Mouse (Mus musculus): ENCODE data around the gene Pdik1l. TPM values are rescaled to one million over a fixed set of nuclear protein-coding genes. Genes with fewer than 3 reads are reported as not detected.

The Pdik1l gene
- total RNA-seq, 2 experiments from 2014 or later, result 5.8 to 8.4 TPM

DNA sequence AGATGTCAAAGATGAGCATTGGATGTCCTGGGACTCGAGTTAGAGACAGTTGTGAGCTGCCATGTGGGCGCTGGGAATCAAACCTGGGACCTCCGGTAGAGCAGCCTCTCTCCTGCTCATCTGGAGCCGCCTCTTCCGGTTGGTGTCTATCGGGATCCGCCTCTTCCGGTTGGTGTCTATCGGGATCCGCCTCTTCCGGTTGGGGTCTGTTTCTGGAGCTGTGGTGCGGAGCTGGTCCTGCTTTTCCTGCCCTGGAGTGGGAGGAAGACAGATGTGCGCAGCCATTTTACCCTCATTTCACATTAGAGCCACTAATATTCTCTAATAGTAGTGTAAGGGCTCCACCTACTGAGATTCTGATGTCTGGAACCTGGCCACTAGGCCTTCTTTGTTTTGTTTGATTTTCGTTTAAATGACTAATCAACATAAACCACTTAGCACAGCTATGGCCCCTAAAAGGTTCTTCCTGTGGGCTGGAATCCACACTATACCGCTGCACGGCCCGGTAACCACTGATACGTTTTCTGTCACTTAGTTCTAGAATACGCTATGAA, 19.5 kb downstream of the Pdik1l start:
- no peak for DNase-seq (ENCODE audit: low spot score)
- intact Hi-C loops (cut with DNase I), result loop anchor here (2.0 to 5.0 kb wide), 2 partner anchors 19 to 81 kb away; partner anchors contain the start of gene Cep85

DNA sequence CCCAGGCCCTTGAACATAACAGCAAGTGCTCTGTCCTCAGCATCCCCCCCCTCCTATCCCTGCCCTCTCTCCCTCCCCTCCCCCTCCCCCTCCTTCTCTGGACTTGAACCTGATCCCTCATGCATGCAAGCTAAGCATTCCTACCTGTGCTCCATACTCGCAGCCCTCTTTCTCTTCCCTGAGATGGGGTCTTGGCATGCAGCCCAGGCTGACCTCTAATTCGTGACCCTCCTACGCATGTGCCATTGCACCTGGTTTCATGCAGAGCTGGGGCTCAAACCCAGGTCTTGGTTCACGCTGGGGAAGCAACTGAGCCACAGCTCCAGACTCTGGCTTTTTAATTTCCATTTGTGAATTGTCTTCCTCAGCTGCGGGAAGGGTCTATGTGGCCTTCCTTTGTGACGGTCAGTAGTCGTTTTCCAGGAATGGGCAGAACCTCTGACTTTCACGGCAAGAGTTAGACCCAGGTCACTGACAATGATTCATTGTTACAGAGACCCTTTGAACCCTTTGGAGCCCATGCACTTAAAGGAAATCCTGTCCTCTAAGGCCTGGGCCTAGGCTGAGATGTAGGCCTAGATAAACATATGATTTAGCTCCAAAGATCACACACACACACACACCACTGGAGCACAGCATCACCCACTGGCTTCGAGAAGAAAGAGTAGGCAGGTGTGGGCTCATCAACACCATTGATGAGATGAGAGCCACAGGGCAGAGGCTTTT, 21.7 kb downstream of the Pdik1l start:
- no peak for DNase-seq (ENCODE audit: low spot score)
- intact Hi-C loops (cut with DNase I), result loop anchor here (5.0 kb wide), 1 partner anchor 79 kb away; the partner anchor contains the start of gene Cep85

DNA sequence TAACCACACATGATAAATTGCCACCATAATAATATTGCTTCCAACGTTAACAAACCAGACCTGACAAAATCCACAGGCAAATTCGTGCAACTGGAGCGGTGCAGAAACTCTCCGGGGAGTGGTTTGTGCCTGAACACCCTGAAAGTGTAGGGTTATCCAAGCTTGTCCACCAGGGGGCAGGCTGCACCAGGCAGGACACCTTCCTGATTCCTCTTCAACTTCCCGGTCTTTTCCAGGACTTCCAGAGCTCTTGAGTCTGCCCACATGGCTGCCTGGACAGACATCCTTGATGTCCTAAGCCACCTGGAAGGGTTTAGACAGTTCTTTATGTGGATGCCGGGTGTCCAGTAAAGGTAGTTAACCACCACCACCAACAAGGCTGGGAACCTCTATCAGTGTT, 24.5 kb downstream of the Pdik1l start:
- DNase-seq (ENCODE audit: low spot score), result no peak
- intact Hi-C loops (cut with DNase I), result loop anchor here (5.0 kb wide), 1 partner anchor 104 kb away; no protein-coding TSS in a partner anchor

DNA sequence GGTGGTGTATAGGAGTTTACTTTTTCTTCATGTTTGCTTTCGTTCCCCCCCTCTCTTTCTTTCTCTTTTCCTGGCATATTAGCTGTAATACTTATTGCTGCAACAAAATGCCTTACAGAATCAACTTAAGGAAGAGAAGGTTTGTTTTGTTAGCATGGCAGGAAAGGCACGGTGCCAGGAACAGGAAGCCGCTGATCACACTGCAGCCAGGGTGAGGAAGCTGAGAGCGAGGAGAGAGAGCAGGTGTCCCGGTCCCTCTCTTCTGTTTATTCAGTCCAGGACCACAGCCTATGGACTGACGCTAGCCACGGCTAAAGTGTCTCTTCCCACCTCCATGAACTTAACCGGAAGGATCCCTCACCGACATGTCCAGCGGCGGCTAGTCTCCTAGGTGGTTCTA, 29.3 kb downstream of the Pdik1l start:
- intact Hi-C loops (cut with DNase I), result no loop called here
- DNase-seq (ENCODE audit: low spot score), result no peak

DNA sequence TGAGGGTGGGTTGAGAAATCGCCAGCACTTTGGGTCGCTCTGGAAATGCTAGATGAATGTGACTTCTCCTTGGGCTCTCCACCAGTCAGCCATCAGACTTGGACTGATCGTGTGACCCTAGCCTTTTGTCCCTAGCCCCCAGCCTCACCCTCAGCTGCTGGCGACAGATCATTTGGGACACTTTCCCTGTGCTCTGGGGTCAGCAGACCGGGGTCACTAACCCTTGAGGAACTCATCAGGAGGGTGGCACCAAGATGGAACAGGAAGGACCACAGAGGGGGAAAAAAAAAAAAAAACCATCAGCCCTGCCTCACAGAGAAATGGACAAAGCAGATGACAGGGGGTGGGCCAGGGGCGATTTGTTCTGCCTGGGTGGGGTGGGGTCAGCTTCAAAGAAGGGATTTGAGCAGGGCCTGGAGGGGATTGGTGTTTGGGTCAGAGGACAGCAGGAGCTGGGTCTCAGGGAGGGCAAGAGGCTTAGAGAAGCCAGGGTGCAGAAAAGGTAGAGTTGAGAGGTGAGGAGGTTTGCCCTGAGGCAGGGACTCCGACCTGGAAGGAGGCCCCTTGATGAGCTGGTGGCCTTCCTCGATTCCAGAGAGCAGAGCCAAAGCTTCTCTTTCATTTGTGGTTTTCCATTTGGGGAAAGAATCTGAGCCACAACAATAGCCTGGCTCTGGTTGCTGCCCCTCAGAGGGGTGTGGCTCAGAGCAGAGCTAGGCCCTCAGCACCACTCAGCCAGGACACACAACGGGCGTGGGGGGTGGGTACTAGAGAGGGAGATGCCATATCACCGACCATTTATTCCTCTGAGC, 30.3 kb downstream of the Pdik1l start:
- DNase-seq (ENCODE audit: low spot score), result no peak
- intact Hi-C loops (cut with DNase I), result no loop called here

- intact Hi-C loops (cut with DNase I), result no loop called here
- DNase-seq (ENCODE audit: low spot score), result no peak
These were observed 31.1 kb downstream of the Pdik1l start for GRCm38 (mm10) chr4:134256407-134257197.

GRCm38 (mm10) chr4:134255854-134256253, 31.8 kb downstream of the Pdik1l start:
- intact Hi-C loops (cut with DNase I), result no loop called here
- no peak for DNase-seq (ENCODE audit: low spot score)

GRCm38 (mm10) chr4:134254835-134255234, 32.9 kb downstream of the Pdik1l start:
- intact Hi-C loops (cut with DNase I), result no loop called here
- DNase-seq (ENCODE audit: low spot score), result no peak

- intact Hi-C loops (cut with DNase I), result no loop called here
- no peak for DNase-seq (ENCODE audit: low spot score)
These were observed 33.9 kb downstream of the Pdik1l start, which contains the start of gene Grrp1 for GRCm38 (mm10) chr4:134253722-134254324. Gene Grrp1 (minus strand): TSS chr4:134254106.

- intact Hi-C loops (cut with DNase I), result no loop called here
- no peak for DNase-seq (ENCODE audit: low spot score)
These were observed 34.6 kb downstream of the Pdik1l start for GRCm38 (mm10) chr4:134252911-134253721.

- no peak for DNase-seq (ENCODE audit: low spot score)
- intact Hi-C loops (cut with DNase I), result no loop called here
These were observed 35.4 kb downstream of the Pdik1l start for GRCm38 (mm10) chr4:134252131-134252910.

- intact Hi-C loops (cut with DNase I), result loop anchor here (2.0 kb wide), 1 partner anchor 35 kb away; the partner anchor contains the start of gene Pdik1l
- no peak for DNase-seq (ENCODE audit: low spot score)
These were observed 36.2 kb downstream of the Pdik1l start for GRCm38 (mm10) chr4:134251241-134252130.

- DNase-seq (ENCODE audit: low spot score), result no peak
- intact Hi-C loops (cut with DNase I), result loop anchor here (2.0 kb wide), 1 partner anchor 36 kb away; the partner anchor contains the start of gene Pdik1l
These were observed 36.8 kb downstream of the Pdik1l start for GRCm38 (mm10) chr4:134250930-134251240.

DNA sequence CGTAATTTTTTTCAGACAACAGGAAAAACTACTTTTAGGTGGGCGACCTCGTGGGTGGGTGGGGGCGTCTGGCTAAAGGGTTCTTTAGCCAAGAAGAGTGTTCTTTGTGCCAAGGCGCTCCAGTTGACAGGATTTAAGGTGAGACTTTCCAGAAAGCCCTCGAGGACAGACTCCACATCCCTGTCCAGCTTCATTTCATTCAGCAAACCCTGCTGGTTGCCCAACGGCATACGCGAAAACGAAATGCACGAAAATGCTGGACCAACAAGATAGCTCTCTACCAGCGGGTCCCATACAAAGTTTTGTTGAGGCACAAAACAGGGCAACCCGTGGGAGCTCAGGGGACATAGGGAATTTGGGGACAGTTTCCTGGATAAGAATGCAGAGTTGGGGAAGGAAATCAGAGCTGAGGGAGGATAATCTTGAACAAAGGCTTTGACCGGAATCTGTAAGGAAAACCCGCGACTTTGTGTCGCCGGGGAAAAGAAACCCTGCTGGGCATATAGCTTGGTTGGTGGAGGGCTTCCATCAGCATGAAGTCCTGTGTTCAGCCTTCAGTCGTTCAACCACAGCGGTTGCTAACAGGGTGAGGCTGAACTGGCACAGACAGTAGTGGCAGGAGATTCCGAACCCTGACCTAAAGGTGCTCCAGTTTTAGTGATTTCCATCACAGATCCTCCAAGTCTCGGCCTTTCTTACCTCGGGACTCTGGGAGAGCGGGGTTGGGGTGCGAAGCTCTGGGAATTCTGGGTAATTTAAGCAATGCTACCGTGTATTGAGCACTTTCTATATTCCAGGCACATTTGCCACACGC, 37.4 kb downstream of the Pdik1l start:
- no peak for DNase-seq (ENCODE audit: low spot score)
- intact Hi-C loops (cut with DNase I), result loop anchor here (2.0 kb wide), 1 partner anchor 36 kb away; the partner anchor contains the start of gene Pdik1l

- intact Hi-C loops (cut with DNase I), result loop anchor here (1.0 to 10.0 kb wide), 7 partner anchors 19 to 247 kb away; partner anchors contain the start of genes Cep85, Dhdds and Pdik1l
- no peak for DNase-seq (ENCODE audit: low spot score)
These were observed 38.0 kb downstream of the Pdik1l start for GRCm38 (mm10) chr4:134249651-134250050.

DNA sequence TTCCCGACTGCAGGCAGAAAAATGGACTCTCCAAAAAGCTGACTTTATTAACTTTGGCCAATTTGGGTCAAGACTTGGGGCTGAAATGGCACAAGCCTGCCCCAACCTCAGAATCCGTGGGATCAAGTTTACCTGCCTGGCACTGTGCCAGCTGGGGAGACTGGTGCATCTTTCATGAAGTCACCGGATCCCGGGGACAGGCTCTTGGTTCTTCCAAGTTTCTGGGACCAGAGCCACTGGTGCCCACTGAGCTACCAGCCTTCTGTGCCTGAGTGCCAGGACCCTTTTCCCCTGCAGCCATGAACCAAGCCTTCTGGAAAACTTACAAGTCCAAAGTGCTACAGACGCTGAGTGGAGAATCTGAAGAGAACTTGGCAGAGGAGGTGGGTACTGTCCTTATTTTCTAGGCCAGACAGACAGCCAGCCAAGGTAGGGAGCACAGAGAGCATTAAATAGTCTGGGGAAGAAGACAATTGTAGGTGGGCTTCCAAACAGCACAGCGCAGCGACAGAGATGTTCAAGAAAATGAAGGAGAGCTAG, 40.9 kb downstream of the Pdik1l start, which contains the start of gene Gm30191:
TSS of gene Gm30191 (plus strand) at position 217 of the 540 bp plus-strand sequence.
- no peak for DNase-seq (ENCODE audit: low spot score)
- intact Hi-C loops (cut with DNase I), result loop anchor here (5.0 to 10.0 kb wide), 2 partner anchors 228 to 244 kb away; partner anchors contain the start of gene Dhdds

All from heart, postnatal 25 days (tissue).